Mouse (Mus musculus) MEL (cell line): ENCODE results near the gene Rln3. TPM values are rescaled to one million over a fixed set of nuclear protein-coding genes. Genes with fewer than 3 reads are reported as not detected.

Experiments used
- DNase-seq: peaks from one replicate; pipeline ENCODE4 v3.0.0; 2011; ENCODE audit warnings: low read depth, low spot score
- H3K27ac ChIP-seq: 2 replicates; pipeline ENCODE4 v1.5.1; 2012; ENCODE audit warnings: low read depth, mild to moderate bottlenecking, control low read depth, low read length, moderate library complexity; ENCODE audit not compliant: control insufficient read depth
- H3K27me3 ChIP-seq, 2 experiments: fragments of 150-350 bp in 1 of 2; sonication (generic) in 1 of 2; 2 replicates each; pipeline ENCODE4 v1.6.1; 2012; ENCODE audit warnings: low read length in 2 of 2, mild to moderate bottlenecking in 2 of 2, improper control_type of control experiment in 1 of 2, moderate library complexity in 1 of 2; ENCODE audit not compliant: insufficient read depth in 2 of 2, control insufficient read depth in 1 of 2
- H3K36me3 ChIP-seq, 2 experiments: 2 replicates each; pipeline ENCODE4 v1.6.1; 2012 to 2014; ENCODE audit warnings: low read length in 2 of 2, improper control_type of control experiment in 1 of 2, inconsistent platforms in 1 of 2, mild to moderate bottlenecking in 1 of 2; ENCODE audit not compliant: insufficient read depth in 2 of 2, control insufficient read depth in 1 of 2
- H3K4me1 ChIP-seq, 2 experiments: fragments of 150-350 bp in 1 of 2; sonication (generic) in 1 of 2; 2 replicates each; pipeline ENCODE4 v1.6.1; 2012; ENCODE audit warnings: low read length in 2 of 2, improper control_type of control experiment in 1 of 2, mild to moderate bottlenecking in 1 of 2; ENCODE audit not compliant: insufficient read depth in 2 of 2, control insufficient read depth in 1 of 2
- H3K4me3 ChIP-seq, 2 experiments: fragments of 150-350 bp in 1 of 2; sonication (generic) in 1 of 2; 2 replicates each; pipeline ENCODE4 v1.5.1; 2012; ENCODE audit warnings: low read depth in 2 of 2, low read length in 2 of 2, mild to moderate bottlenecking in 2 of 2, moderate library complexity in 2 of 2, control low read depth in 1 of 2, improper control_type of control experiment in 1 of 2; ENCODE audit not compliant: control insufficient read depth in 1 of 2, insufficient read depth in 1 of 2
- H3K79me2 ChIP-seq: 2 replicates; pipeline ENCODE4 v1.6.1; 2012; ENCODE audit warnings: mild to moderate bottlenecking, low read length, moderate library complexity; ENCODE audit not compliant: control insufficient read depth, poor library complexity, insufficient read depth
- H3K9ac ChIP-seq: 2 replicates; pipeline ENCODE4 v1.6.1; 2012; ENCODE audit warnings: low read depth, mild to moderate bottlenecking, control low read depth, low read length, moderate library complexity; ENCODE audit not compliant: control insufficient read depth, poor library complexity, severe bottlenecking
- H3K9me3 ChIP-seq: fragments of 150-350 bp; sonication (generic); replicated peaks from 2 replicates; pipeline ENCODE4 v1.6.1; 2012; ENCODE audit warnings: mild to moderate bottlenecking, low read length, improper control_type of control experiment, moderate library complexity; ENCODE audit not compliant: insufficient read depth
- CHD1 ChIP-seq: IDR thresholded peaks from 2 replicates; pipeline ENCODE4 v1.6.1; 2012; ENCODE audit warnings: low read depth, mild to moderate bottlenecking, inconsistent platforms, low read length, improper control_type of control experiment
- CTCF ChIP-seq, 3 experiments: IDR thresholded peaks in 2 of 3; conservative IDR thresholded peaks in 1 of 3; 2 replicates each; pipeline ENCODE4 v1.5.1; 2011 to 2012; ENCODE audit warnings: low read length in 3 of 3, low read depth in 2 of 3, mild to moderate bottlenecking in 2 of 3, improper control_type of control experiment in 1 of 3, inconsistent platforms in 1 of 3, mixed read lengths in 1 of 3, moderate library complexity in 1 of 3; ENCODE audit not compliant: control insufficient read depth in 1 of 3, insufficient read depth in 1 of 3, poor library complexity in 1 of 3, severe bottlenecking in 1 of 3
- E2F4 ChIP-seq: IDR thresholded peaks from 2 replicates; pipeline ENCODE4 v1.6.1; 2011; ENCODE audit warnings: low read depth, low read length, improper control_type of control experiment, borderline replicate concordance
- ELF1 ChIP-seq: IDR thresholded peaks from 2 replicates; pipeline ENCODE4 v1.6.1; 2014; ENCODE audit warnings: low read depth, mild to moderate bottlenecking, inconsistent platforms, low read length, improper control_type of control experiment, moderate library complexity
- EP300 ChIP-seq, 2 experiments: IDR thresholded peaks; 2 replicates each; pipeline ENCODE4 v1.6.1; 2011; ENCODE audit warnings: improper control_type of control experiment in 2 of 2, low read length in 2 of 2, low read depth in 1 of 2, mild to moderate bottlenecking in 1 of 2
- GABPA ChIP-seq: IDR thresholded peaks from 2 replicates; pipeline ENCODE4 v1.6.1; 2012; ENCODE audit warnings: low read depth, mild to moderate bottlenecking, inconsistent platforms, low read length, improper control_type of control experiment, moderate library complexity
- GATA1 ChIP-seq: IDR thresholded peaks from 2 replicates; pipeline ENCODE4 v1.6.1; 2011; ENCODE audit warnings: low read depth, low read length, improper control_type of control experiment
- JUND ChIP-seq: IDR thresholded peaks from 2 replicates; pipeline ENCODE4 v1.6.1; 2011; ENCODE audit warnings: low read depth, mild to moderate bottlenecking, improper control_type of control experiment, low read length
- KAT2A ChIP-seq: conservative IDR thresholded peaks from 2 replicates; pipeline ENCODE4 v1.6.1; 2012; ENCODE audit warnings: low read depth, low read length, improper control_type of control experiment, inconsistent platforms
- MAX ChIP-seq: IDR thresholded peaks from 2 replicates; pipeline ENCODE4 v1.6.1; 2011; ENCODE audit warnings: low read length, improper control_type of control experiment
- MAZ ChIP-seq: IDR thresholded peaks from 2 replicates; pipeline ENCODE4 v1.6.1; 2012; ENCODE audit warnings: low read depth, mild to moderate bottlenecking, inconsistent platforms, low read length, improper control_type of control experiment
- MXI1 ChIP-seq: IDR thresholded peaks from 2 replicates; pipeline ENCODE4 v1.6.1; 2011; ENCODE audit warnings: mild to moderate bottlenecking, low read depth, low read length, improper control_type of control experiment
- MYB ChIP-seq: IDR thresholded peaks from 2 replicates; pipeline ENCODE4 v1.6.1; 2011; ENCODE audit warnings: mild to moderate bottlenecking, low read depth, low read length, improper control_type of control experiment
- NELFE ChIP-seq: IDR thresholded peaks from 2 replicates; pipeline ENCODE4 v1.6.1; 2011; ENCODE audit warnings: low read depth, low read length, improper control_type of control experiment
- NRF1 ChIP-seq: IDR thresholded peaks from 2 replicates; pipeline ENCODE4 v1.6.1; 2014; ENCODE audit warnings: low read depth, mild to moderate bottlenecking, inconsistent platforms, low read length, improper control_type of control experiment, moderate library complexity; ENCODE audit not compliant: poor library complexity, insufficient read depth, severe bottlenecking
- POLR2A ChIP-seq, 2 experiments: IDR thresholded peaks; 2 replicates each; pipeline ENCODE4 v1.6.1; 2011 to 2012; ENCODE audit warnings: low read length in 2 of 2, mild to moderate bottlenecking in 2 of 2, control low read depth in 1 of 2, improper control_type of control experiment in 1 of 2, low read depth in 1 of 2, moderate library complexity in 1 of 2; ENCODE audit not compliant: control insufficient read depth in 1 of 2, insufficient read depth in 1 of 2, poor library complexity in 1 of 2
- POLR2AphosphoS5 ChIP-seq: IDR thresholded peaks from 2 replicates; pipeline ENCODE4 v1.6.1; 2012; ENCODE audit warnings: low read depth, borderline replicate concordance, mild to moderate bottlenecking, inconsistent platforms, low read length, moderate library complexity, mixed read lengths
- RCOR1 ChIP-seq: IDR thresholded peaks from 2 replicates; pipeline ENCODE4 v1.6.1; 2012; ENCODE audit warnings: low read depth, mild to moderate bottlenecking, inconsistent platforms, low read length, improper control_type of control experiment
- SIN3A ChIP-seq: IDR thresholded peaks from 2 replicates; pipeline ENCODE4 v1.6.1; 2012; ENCODE audit warnings: low read length, improper control_type of control experiment, inconsistent platforms
- SMC3 ChIP-seq: IDR thresholded peaks from 2 replicates; pipeline ENCODE4 v1.6.1; 2011; ENCODE audit warnings: low read depth, low read length, improper control_type of control experiment
- TBP ChIP-seq: IDR thresholded peaks from 2 replicates; pipeline ENCODE4 v1.8.0; 2011; ENCODE audit warnings: low read depth, low read length, improper control_type of control experiment
- TCF12 ChIP-seq: IDR thresholded peaks from 2 replicates; pipeline ENCODE4 v1.6.1; 2014; ENCODE audit warnings: low read depth, mild to moderate bottlenecking, inconsistent platforms, low read length, improper control_type of control experiment, moderate library complexity
- UBTF ChIP-seq: IDR thresholded peaks from 2 replicates; pipeline ENCODE4 v1.6.1; 2012; ENCODE audit warnings: low read depth, mild to moderate bottlenecking, inconsistent platforms, low read length, improper control_type of control experiment, moderate library complexity, borderline replicate concordance; ENCODE audit not compliant: insufficient read depth
- USF2 ChIP-seq, 2 experiments: IDR thresholded peaks; 2 replicates each; pipeline ENCODE4 v1.6.1; 2011 to 2012; ENCODE audit warnings: improper control_type of control experiment in 2 of 2, low read length in 2 of 2, borderline replicate concordance in 1 of 2, inconsistent platforms in 1 of 2, low read depth in 1 of 2, mild to moderate bottlenecking in 1 of 2; ENCODE audit not compliant: insufficient read depth in 1 of 2
- ZKSCAN1 ChIP-seq: IDR thresholded peaks from 2 replicates; pipeline ENCODE4 v1.6.1; 2012; ENCODE audit warnings: low read depth, mild to moderate bottlenecking, inconsistent platforms, low read length, improper control_type of control experiment, moderate library complexity
- polyA plus RNA-seq, 2 experiments: library from polyadenylated mRNA; stranded (reverse) in 1 of 2; unstranded in 1 of 2; fragments of >175 nt in 1 of 2; fragments of >200 nt in 1 of 2; gene quantifications; 2 replicates each; pipeline versions ENCODE4 v1.2.1 to v1.2.4; 2012; ENCODE audit warnings: low replicate concordance in 2 of 2, low read depth in 1 of 2; ENCODE audit not compliant: insufficient read length in 2 of 2, insufficient read depth in 1 of 2, missing spikeins in 1 of 2
- total RNA-seq: library from RNA; depleted of rRNA; stranded (reverse); fragments of 300-350 nt; gene quantifications from 2 replicates; pipeline ENCODE4 v1.2.3, GENCODE M21; 2012

Gene Rln3
- total and polyA plus RNA-seq, 3 experiments = not detected

DNA sequence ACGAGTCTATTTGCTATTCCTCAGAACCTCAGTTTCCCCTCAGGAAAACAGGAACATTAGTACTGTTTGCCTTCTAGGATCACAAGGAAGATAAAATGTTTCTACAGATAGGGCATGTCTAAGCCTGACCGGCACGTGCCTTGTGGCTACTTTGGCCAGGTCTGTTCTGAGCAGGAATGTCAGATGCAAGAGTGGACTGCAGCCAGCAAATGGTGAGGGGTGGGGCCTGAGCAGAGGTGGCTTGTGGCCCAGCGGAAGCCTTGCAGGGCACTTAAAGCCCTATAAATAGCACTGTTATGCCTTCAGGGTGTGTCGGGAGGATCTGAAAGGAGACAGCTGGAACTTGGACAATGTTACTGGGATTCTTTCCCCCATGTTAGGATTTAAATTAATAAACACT is 21.7 kb downstream of the Rln3 start:
- no peaks in the 10 kb centered on the region for H3K27me3 ChIP-seq
- H3K4me3 ChIP-seq = no peak overlapping the region
- peaks cover 2 to 15% of the 10 kb centered on the region in 2 experiments; a peak in 1 of 4 replicates for H3K4me1 ChIP-seq
- H3K27ac ChIP-seq = no peak overlapping the region
- no peaks in the 10 kb centered on the region; a peak in 1 of 4 replicates for H3K36me3 ChIP-seq
- no peaks in the 10 kb centered on the region for H3K79me2 ChIP-seq
- no peaks in the 10 kb centered on the region for H3K9me3 ChIP-seq
- no peak overlapping the region for H3K9ac ChIP-seq
- TF ChIP-seq POLR2AphosphoS5 (no peak), ELF1 (no peak), NELFE (no peak), SIN3A (no peak), TCF12 (no peak), MAX (no peak), MAZ (no peak), SMC3 (no peak), MYB (no peak), EP300 (IDR thresholded peaks at IDR 0.05; ENCODE audit: low read depth in 1 of 2, low read length in 2 of 2) (no peak)
- no peak for DNase-seq

DNA sequence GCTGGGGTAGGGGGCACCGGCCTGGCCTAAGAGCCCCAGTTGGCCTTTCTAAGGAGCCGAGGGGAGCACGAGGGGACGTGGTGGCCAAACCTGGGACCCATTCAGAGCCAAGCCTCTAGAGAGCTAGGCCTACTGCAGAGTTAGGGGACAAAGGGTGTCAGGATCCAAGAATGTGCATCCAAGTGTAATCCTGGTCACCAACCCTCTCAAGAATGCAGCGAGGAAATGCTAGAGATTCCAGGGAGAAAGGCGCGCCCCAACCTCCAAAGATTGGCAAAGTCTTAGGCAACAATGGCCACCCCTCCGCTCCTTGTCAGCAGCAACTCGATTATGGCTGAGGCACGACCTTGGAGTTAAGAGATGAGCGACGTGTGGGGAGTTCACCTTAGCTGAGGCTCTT is 23.2 kb downstream of the Rln3 start:
- no peak overlapping the region for H3K9ac ChIP-seq
- no peaks in the 10 kb centered on the region for H3K79me2 ChIP-seq

DNA sequence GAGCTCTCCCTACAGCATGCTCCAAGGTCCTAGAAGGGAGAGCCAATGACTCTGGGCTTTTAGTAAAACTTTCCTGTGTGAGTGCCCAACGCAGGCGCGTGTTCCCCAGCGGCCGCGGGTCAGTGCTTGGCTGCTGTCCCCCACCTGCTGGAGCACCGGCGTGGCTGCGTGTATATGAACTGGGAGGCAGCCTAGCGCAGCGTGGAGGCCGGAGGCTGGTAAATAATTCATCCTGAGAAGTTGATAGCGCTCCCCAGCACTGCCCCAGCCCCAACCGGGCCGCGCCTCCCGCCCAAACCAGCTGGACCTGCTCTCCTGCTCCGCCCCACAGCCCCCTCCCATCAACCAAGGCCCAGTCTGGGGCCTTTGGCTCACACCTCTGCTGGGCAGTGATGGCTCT is 23.7 kb downstream of the Rln3 start, which contains the start of gene Palm3:
Palm3 (plus strand) TSS at position 376 of the 400 bp plus-strand sequence.
- Histone ChIP-seq H3K27ac (no peak within 1 kb of the TSS), H3K9ac (no peak within 1 kb of the TSS), H3K9me3 (no peaks in the 10 kb centered on the region), H3K27me3 (no peaks in the 10 kb centered on the region), H3K79me2 (no peaks in the 10 kb centered on the region), H3K36me3 (no peaks in the 10 kb centered on the region; a peak in 1 of 4 replicates), H3K4me3 (no peak within 1 kb of the TSS), H3K4me1 (peaks cover 2 to 15% of the 10 kb centered on the region in 2 experiments; a peak in 1 of 4 replicates)
- no peak for DNase-seq
- TF ChIP-seq ELF1 (no peak), CHD1 (no peak), KAT2A (no peak), POLR2A (IDR thresholded peaks at IDR 0.05; ENCODE audit: control insufficient read depth in 1 of 2, insufficient read depth in 1 of 2, low read depth in 1 of 2, low read length in 2 of 2, poor library complexity in 1 of 2) (no peak), TBP (no peak), MXI1 (no peak), GATA1 (no peak)

More for the DNA sequence above, 23.2 kb downstream of the Rln3 start:
- no peak for DNase-seq
- no peak for TF ChIP-seq ZKSCAN1
- no peak for TF ChIP-seq NRF1
- no peak for TF ChIP-seq MAZ
- TF ChIP-seq UBTF = no peak
- no peak for TF ChIP-seq POLR2AphosphoS5
- no peak for TF ChIP-seq TBP
- TF ChIP-seq JUND = no peak
- TF ChIP-seq CTCF (IDR thresholded peaks at IDR 0.05 in 2 of 3, conservative IDR thresholded peaks at IDR 0.05 in 1 of 3; ENCODE audit: control insufficient read depth in 1 of 3, insufficient read depth in 1 of 3, low read depth in 2 of 3, low read length in 3 of 3, poor library complexity in 1 of 3, severe bottlenecking in 1 of 3) = no peak
- no peak for TF ChIP-seq E2F4
- no peak for TF ChIP-seq USF2 (IDR thresholded peaks at IDR 0.05; ENCODE audit: borderline replicate concordance in 1 of 2, insufficient read depth in 1 of 2, low read depth in 1 of 2, low read length in 2 of 2)
- TF ChIP-seq GABPA = no peak
- no peak for TF ChIP-seq RCOR1
- no peak for TF ChIP-seq MAX
- Histone ChIP-seq H3K4me3 (no peak overlapping the region), H3K27ac (no peak overlapping the region), H3K9me3 (no peaks in the 10 kb centered on the region), H3K36me3 (no peaks in the 10 kb centered on the region; a peak in 1 of 4 replicates), H3K27me3 (no peaks in the 10 kb centered on the region), H3K4me1 (peaks cover 2 to 15% of the 10 kb centered on the region in 2 experiments; a peak in 1 of 4 replicates)
